Mouse (Mus musculus): ENCODE data around the gene Sh3d19.

Gene Sh3d19

GRCm38 (mm10) chr3:86141886-86142262 lies 171.0 kb downstream of the Sh3d19 start:
- no peak for DNase-seq

- peak; percentile 97 to 98 for DNase-seq
These were observed 171.5 kb downstream of the Sh3d19 start, which contains the start of gene Rps3a1 for GRCm38 (mm10) chr3:86142263-86142933. TSS of gene Rps3a1 (minus strand) at chr3:86142702.

- no peak for DNase-seq
These were observed 172.0 kb downstream of the Sh3d19 start for GRCm38 (mm10) chr3:86142934-86143317.

GRCm38 (mm10) chr3:86143343-86143742 lies 172.4 kb downstream of the Sh3d19 start:
- DNase-seq = no peak

- no peak for DNase-seq
These were observed 178.2 kb downstream of the Sh3d19 start for GRCm38 (mm10) chr3:86149063-86149462.

GRCm38 (mm10) chr3:86149521-86149920 lies 178.6 kb downstream of the Sh3d19 start:
- no peak for DNase-seq

- no peak for DNase-seq
These were observed 198.0 kb downstream of the Sh3d19 start for GRCm38 (mm10) chr3:86168841-86169425.

- no peak for DNase-seq
These were observed 208.8 kb downstream of the Sh3d19 start for GRCm38 (mm10) chr3:86179714-86180113.

All from thymus, adult 18-20 months (tissue).